Mouse (Mus musculus): ENCODE results near the gene Tenm2. TPM values are rescaled to one million over a fixed set of nuclear protein-coding genes. Genes with fewer than 3 reads are reported as not detected.

The Tenm2 gene
- polyA plus RNA-seq, 1 experiment, result 0.13 TPM

- H3K4me3 ChIP-seq (ENCODE audit: low read depth, low read length), result no peak overlapping the region
- no peaks in the 10 kb centered on the region for H3K27me3 ChIP-seq (ENCODE audit: control insufficient read depth, insufficient read depth, low read length)
- no peaks in the 10 kb centered on the region for H3K4me1 ChIP-seq (ENCODE audit: control insufficient read depth, insufficient read depth, insufficient read length, low read length)
- H3K36me3 ChIP-seq (ENCODE audit: control insufficient read depth, insufficient read depth, low read length), result no peaks in the 10 kb centered on the region
- TF ChIP-seq CTCF (IDR thresholded peaks at IDR 0.05; ENCODE audit: extremely low read depth, insufficient read length, insufficient replicate concordance, low read depth, low read length), result no peak
- TF ChIP-seq POLR2A (IDR thresholded peaks at IDR 0.05; ENCODE audit: low read depth, low read length), result no peak
- H3K27ac ChIP-seq (ENCODE audit: insufficient read depth, low read depth, low read length), result no peak overlapping the region
- 61% methylated on average over 6 of the region's 6 CpGs for WGBS
Observed at GRCm38 (mm10) chr11:36351752-36352151, 884.0 kb downstream of the Tenm2 start.

GRCm38 (mm10) chr11:36351341-36351740, 884.4 kb downstream of the Tenm2 start:
- WGBS, result 78% methylated on average over 6 of the region's 6 CpGs

GRCm38 (mm10) chr11:36350264-36350663, 885.5 kb downstream of the Tenm2 start:
- no peaks in the 10 kb centered on the region for H3K27me3 ChIP-seq (ENCODE audit: control insufficient read depth, insufficient read depth, low read length)
- no peaks in the 10 kb centered on the region for H3K36me3 ChIP-seq (ENCODE audit: control insufficient read depth, insufficient read depth, low read length)
- no peak for TF ChIP-seq CTCF (IDR thresholded peaks at IDR 0.05; ENCODE audit: extremely low read depth, insufficient read length, insufficient replicate concordance, low read depth, low read length)
- no peak for TF ChIP-seq POLR2A (IDR thresholded peaks at IDR 0.05; ENCODE audit: low read depth, low read length)
- no peaks in the 10 kb centered on the region for H3K4me1 ChIP-seq (ENCODE audit: control insufficient read depth, insufficient read depth, insufficient read length, low read length)
- no peak overlapping the region for H3K4me3 ChIP-seq (ENCODE audit: low read depth, low read length)
- WGBS, result 89% methylated on average over 1 of the region's 1 CpGs
- H3K27ac ChIP-seq (ENCODE audit: insufficient read depth, low read depth, low read length), result no peak overlapping the region

More at GRCm38 (mm10) chr11:36351341-36351740, 884.4 kb downstream of the Tenm2 start:
- Histone ChIP-seq H3K36me3 (ENCODE audit: control insufficient read depth, insufficient read depth, low read length) (no peaks in the 10 kb centered on the region), H3K4me3 (ENCODE audit: low read depth, low read length) (no peak overlapping the region), H3K4me1 (ENCODE audit: control insufficient read depth, insufficient read depth, insufficient read length, low read length) (no peaks in the 10 kb centered on the region), H3K27ac (ENCODE audit: insufficient read depth, low read depth, low read length) (no peak overlapping the region), H3K27me3 (ENCODE audit: control insufficient read depth, insufficient read depth, low read length) (no peaks in the 10 kb centered on the region)
- TF ChIP-seq CTCF (IDR thresholded peaks at IDR 0.05; ENCODE audit: extremely low read depth, insufficient read length, insufficient replicate concordance, low read depth, low read length) (no peak), POLR2A (IDR thresholded peaks at IDR 0.05; ENCODE audit: low read depth, low read length) (no peak)

GRCm38 (mm10) chr11:36349856-36350255, 885.9 kb downstream of the Tenm2 start:
- no peak overlapping the region for H3K27ac ChIP-seq (ENCODE audit: insufficient read depth, low read depth, low read length)
- no peaks in the 10 kb centered on the region for H3K27me3 ChIP-seq (ENCODE audit: control insufficient read depth, insufficient read depth, low read length)
- 59% methylated on average over 2 of the region's 2 CpGs for WGBS
- H3K36me3 ChIP-seq (ENCODE audit: control insufficient read depth, insufficient read depth, low read length), result no peaks in the 10 kb centered on the region
- no peaks in the 10 kb centered on the region for H3K4me1 ChIP-seq (ENCODE audit: control insufficient read depth, insufficient read depth, insufficient read length, low read length)
- H3K4me3 ChIP-seq (ENCODE audit: low read depth, low read length), result no peak overlapping the region
- TF ChIP-seq POLR2A (IDR thresholded peaks at IDR 0.05; ENCODE audit: low read depth, low read length), result no peak
- no peak for TF ChIP-seq CTCF (IDR thresholded peaks at IDR 0.05; ENCODE audit: extremely low read depth, insufficient read length, insufficient replicate concordance, low read depth, low read length)

GRCm38 (mm10) chr11:36341799-36342198, 894.0 kb downstream of the Tenm2 start:
- no peaks in the 10 kb centered on the region for H3K36me3 ChIP-seq (ENCODE audit: control insufficient read depth, insufficient read depth, low read length)
- H3K27ac ChIP-seq (ENCODE audit: insufficient read depth, low read depth, low read length), result no peak overlapping the region
- WGBS, result 85% methylated on average over 3 of the region's 3 CpGs
- TF ChIP-seq POLR2A (IDR thresholded peaks at IDR 0.05; ENCODE audit: low read depth, low read length), result no peak
- H3K4me3 ChIP-seq (ENCODE audit: low read depth, low read length), result no peak overlapping the region
- no peaks in the 10 kb centered on the region for H3K27me3 ChIP-seq (ENCODE audit: control insufficient read depth, insufficient read depth, low read length)
- no peaks in the 10 kb centered on the region for H3K4me1 ChIP-seq (ENCODE audit: control insufficient read depth, insufficient read depth, insufficient read length, low read length)

GRCm38 (mm10) chr11:36338424-36338823, 897.3 kb downstream of the Tenm2 start:
- Histone ChIP-seq H3K36me3 (ENCODE audit: control insufficient read depth, insufficient read depth, low read length) (no peaks in the 10 kb centered on the region), H3K4me1 (ENCODE audit: control insufficient read depth, insufficient read depth, insufficient read length, low read length) (no peaks in the 10 kb centered on the region), H3K27ac (ENCODE audit: insufficient read depth, low read depth, low read length) (no peak overlapping the region), H3K27me3 (ENCODE audit: control insufficient read depth, insufficient read depth, low read length) (no peaks in the 10 kb centered on the region), H3K4me3 (ENCODE audit: low read depth, low read length) (no peak overlapping the region)
- 64% methylated on average over 4 of the region's 4 CpGs for WGBS
- TF ChIP-seq CTCF (IDR thresholded peaks at IDR 0.05; ENCODE audit: extremely low read depth, insufficient read length, insufficient replicate concordance, low read depth, low read length) (no peak), POLR2A (IDR thresholded peaks at IDR 0.05; ENCODE audit: low read depth, low read length) (no peak)

GRCm38 (mm10) chr11:36337063-36337462, 898.7 kb downstream of the Tenm2 start:
- TF ChIP-seq POLR2A (IDR thresholded peaks at IDR 0.05; ENCODE audit: low read depth, low read length) (no peak), CTCF (IDR thresholded peaks at IDR 0.05; ENCODE audit: extremely low read depth, insufficient read length, insufficient replicate concordance, low read depth, low read length) (no peak)
- WGBS, result 83% methylated on average over 6 of the region's 6 CpGs
- Histone ChIP-seq H3K27me3 (ENCODE audit: control insufficient read depth, insufficient read depth, low read length) (no peaks in the 10 kb centered on the region), H3K4me1 (ENCODE audit: control insufficient read depth, insufficient read depth, insufficient read length, low read length) (no peaks in the 10 kb centered on the region), H3K27ac (ENCODE audit: insufficient read depth, low read depth, low read length) (no peak overlapping the region), H3K4me3 (ENCODE audit: low read depth, low read length) (no peak overlapping the region), H3K36me3 (ENCODE audit: control insufficient read depth, insufficient read depth, low read length) (no peaks in the 10 kb centered on the region)

GRCm38 (mm10) chr11:36335147-36335546, 900.6 kb downstream of the Tenm2 start:
- WGBS, result 75% methylated on average over 5 of the region's 5 CpGs
- H3K4me1 ChIP-seq (ENCODE audit: control insufficient read depth, insufficient read depth, insufficient read length, low read length), result no peaks in the 10 kb centered on the region
- TF ChIP-seq CTCF (IDR thresholded peaks at IDR 0.05; ENCODE audit: extremely low read depth, insufficient read length, insufficient replicate concordance, low read depth, low read length), result no peak
- no peak for TF ChIP-seq POLR2A (IDR thresholded peaks at IDR 0.05; ENCODE audit: low read depth, low read length)

More at GRCm38 (mm10) chr11:36335147-36335546, 900.6 kb downstream of the Tenm2 start:
- Histone ChIP-seq H3K27me3 (ENCODE audit: control insufficient read depth, insufficient read depth, low read length) (no peaks in the 10 kb centered on the region), H3K4me3 (ENCODE audit: low read depth, low read length) (no peak overlapping the region), H3K27ac (ENCODE audit: insufficient read depth, low read depth, low read length) (no peak overlapping the region), H3K36me3 (ENCODE audit: control insufficient read depth, insufficient read depth, low read length) (no peaks in the 10 kb centered on the region)

All from small intestine, adult 2 months (tissue).